Mouse (Mus musculus) cerebellum, adult 2 months (tissue): ENCODE data around the gene Gm49450. TPM values are rescaled to one million over a fixed set of nuclear protein-coding genes. Genes with fewer than 3 reads are reported as not detected.
A peak's percentile ranks its signal among the peaks of the same experiment; 100 is the strongest.

Source experiments
- DNase-seq, 2 experiments: peaks; one replicate each; pipeline ENCODE4 v3.0.0; 2021
- H3K27ac ChIP-seq: fragments of 200-500 bp; 2 replicates; pipeline ENCODE4 v1.5.1; 2012; ENCODE audit warnings: low read length, control low read depth, inconsistent platforms; ENCODE audit not compliant: insufficient read depth
- H3K27me3 ChIP-seq: fragments of 200-500 bp; 2 replicates; pipeline ENCODE4 v1.6.1; 2012; ENCODE audit warnings: inconsistent platforms, mild to moderate bottlenecking, low read length, moderate library complexity; ENCODE audit not compliant: control insufficient read depth, insufficient read depth
- H3K4me1 ChIP-seq: fragments of 200-500 bp; 2 replicates; pipeline ENCODE4 v1.6.1; 2011; ENCODE audit warnings: low read length; ENCODE audit not compliant: control insufficient read depth, insufficient read depth
- H3K4me3 ChIP-seq: fragments of 200-500 bp; replicated peaks from 2 replicates; pipeline ENCODE3; 2011; ENCODE audit warnings: mild to moderate bottlenecking, low read depth, low read length, control low read depth; ENCODE audit not compliant: insufficient read depth
- CTCF ChIP-seq: fragments of 200-500 bp; IDR thresholded peaks from 2 replicates; pipeline ENCODE4 v1.5.1; 2011; ENCODE audit warnings: low read depth, mild to moderate bottlenecking, control low read depth, low read length, moderate library complexity, borderline replicate concordance; ENCODE audit not compliant: insufficient read depth
- POLR2A ChIP-seq: fragments of 200-500 bp; IDR thresholded peaks from 2 replicates; pipeline ENCODE4 v1.6.1; 2011; ENCODE audit warnings: low read length, control low read depth, borderline replicate concordance; ENCODE audit not compliant: insufficient read depth
- WGBS: fragments of 180-500 bp; shearing (Covaris S2); methylation state at CpG from one replicate; pipeline ENCODE4 v1.1.7; 2018; 5-methylcytosine and 5-hydroxymethylcytosine counted together
- polyA plus RNA-seq: library from polyadenylated mRNA; depleted of rRNA; stranded (reverse); fragments of >200 nt; gene quantifications from 2 replicates; pipeline ENCODE4 v1.2.3, GENCODE M21; 2012

The Gm49450 gene
- polyA plus RNA-seq, 1 experiment: 0.75 TPM

- DNase-seq: peak in 1 of 2 experiments; percentile 38
Observed at GRCm38 (mm10) chr15:98969372-98970101, 16.2 kb upstream of the Gm49450 start.

GRCm38 (mm10) chr15:98968701-98969371 lies 15.5 kb upstream of the Gm49450 start:
- H3K27ac ChIP-seq: peak overlapping the region; percentile 41; the same call in 1 of the 2 replicates
- H3K27me3 ChIP-seq: no peaks in the 10 kb centered on the region
- peak; percentile 83 to 89 for DNase-seq
- no peak; the same call in 1 of the 2 replicates for TF ChIP-seq POLR2A
- TF ChIP-seq CTCF: no peak
- WGBS: 17% methylated on average over 12 of the region's 12 CpGs
- H3K4me3 ChIP-seq: no peak overlapping the region
- H3K4me1 ChIP-seq: peaks cover 16% of the 10 kb centered on the region; the same call in 1 of the 2 replicates

More at GRCm38 (mm10) chr15:98969372-98970101, 16.2 kb upstream of the Gm49450 start:
- Histone ChIP-seq H3K27me3 (no peaks in the 10 kb centered on the region), H3K4me3 (no peak overlapping the region), H3K27ac (no peak overlapping the region), H3K4me1 (peaks cover 16% of the 10 kb centered on the region; the same call in 1 of the 2 replicates)
- 24% methylated on average over 16 of the region's 16 CpGs for WGBS
- no peak for TF ChIP-seq CTCF

- 91% methylated on average over 3 of the region's 3 CpGs for WGBS
- no peak for DNase-seq
Observed at GRCm38 (mm10) chr15:98959531-98959930, 6.2 kb upstream of the Gm49450 start.

GRCm38 (mm10) chr15:98958901-98959420 lies 5.6 kb upstream of the Gm49450 start:
- H3K4me1 ChIP-seq: no peaks in the 10 kb centered on the region; the same call in 1 of the 2 replicates
- H3K27ac ChIP-seq: no peak overlapping the region
- WGBS: 97% methylated on average over 4 of the region's 4 CpGs
- H3K4me3 ChIP-seq: no peak overlapping the region
- no peak for DNase-seq
- no peaks in the 10 kb centered on the region for H3K27me3 ChIP-seq
- no peak for TF ChIP-seq CTCF
- TF ChIP-seq POLR2A: no peak

More at GRCm38 (mm10) chr15:98959531-98959930, 6.2 kb upstream of the Gm49450 start:
- Histone ChIP-seq H3K4me1 (no peaks in the 10 kb centered on the region; the same call in 1 of the 2 replicates), H3K27ac (no peak overlapping the region), H3K4me3 (no peak overlapping the region), H3K27me3 (no peaks in the 10 kb centered on the region)
- TF ChIP-seq CTCF: no peak
- no peak for TF ChIP-seq POLR2A

GRCm38 (mm10) chr15:98957475-98957874 lies 4.1 kb upstream of the Gm49450 start:
- no peaks in the 10 kb centered on the region for H3K27me3 ChIP-seq
- no peaks in the 10 kb centered on the region; the same call in 1 of the 2 replicates for H3K4me1 ChIP-seq
- no peak for DNase-seq
- TF ChIP-seq CTCF: no peak
- TF ChIP-seq POLR2A: no peak
- H3K4me3 ChIP-seq: no peak overlapping the region
- no peak overlapping the region for H3K27ac ChIP-seq
- 81% methylated on average over 5 of the region's 5 CpGs for WGBS

- Histone ChIP-seq H3K27ac (no peak overlapping the region), H3K27me3 (no peaks in the 10 kb centered on the region), H3K4me3 (no peak overlapping the region), H3K4me1 (no peaks in the 10 kb centered on the region; the same call in 1 of the 2 replicates)
- no peak for DNase-seq
- TF ChIP-seq CTCF (no peak), POLR2A (no peak)
- WGBS: 59% methylated on average over 4 of the region's 4 CpGs
Observed at GRCm38 (mm10) chr15:98956000-98956399, 2.6 kb upstream of the Gm49450 start.

- H3K27ac ChIP-seq: peak overlapping the region; percentile 98
- TF ChIP-seq CTCF (no peak), POLR2A (no peak)
- H3K4me3 ChIP-seq: no peak overlapping the region
- H3K4me1 ChIP-seq: no peaks in the 10 kb centered on the region; the same call in 1 of the 2 replicates
- H3K27me3 ChIP-seq: no peaks in the 10 kb centered on the region
- 37% methylated on average over 4 of the region's 4 CpGs for WGBS
- DNase-seq: no peak
Observed at GRCm38 (mm10) chr15:98955324-98955723, 2.0 kb upstream of the Gm49450 start.
